Mouse (Mus musculus) monocyte, adult 5-6 weeks (primary cell): ENCODE measurements at regions not wholly inside any gene's neighbourhood (a gene's known extent, or its start where the extent isn't known, plus 50 kb on each side); places are given as distances from the start of the nearest gene placed in this dataset.

Experiments
- ATAC-seq: fragments of 153-309, 156-312 bp; replicated peaks from 2 replicates; pipeline ENCODE4 v1.8.0; 2017; ENCODE audit warnings: mild to moderate bottlenecking; ENCODE audit not compliant: low TSS enrichment, insufficient number of reproducible peaks, severe bottlenecking, poor library complexity, low FRiP score

DNA sequence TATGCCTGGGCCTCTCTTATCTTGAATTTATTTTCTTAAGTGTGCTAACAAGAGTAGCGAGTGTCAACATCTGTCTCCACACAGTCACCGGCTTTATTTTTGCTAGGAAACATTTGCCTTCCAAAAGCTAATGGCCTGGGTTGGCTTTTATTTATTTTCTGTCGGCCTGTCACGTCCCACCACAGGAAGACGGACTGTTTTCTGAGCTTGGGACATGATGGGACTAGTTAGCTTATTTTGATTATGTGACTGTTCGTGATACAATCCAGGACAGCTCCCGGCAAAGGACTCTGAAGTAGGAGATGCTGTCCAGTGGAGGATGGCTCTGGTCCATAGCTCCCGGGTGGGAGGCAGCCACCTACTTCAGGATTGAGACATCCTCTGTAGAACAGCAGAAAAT, 372.5 kb downstream of the Wdr11 start:
- no peak for ATAC-seq

DNA sequence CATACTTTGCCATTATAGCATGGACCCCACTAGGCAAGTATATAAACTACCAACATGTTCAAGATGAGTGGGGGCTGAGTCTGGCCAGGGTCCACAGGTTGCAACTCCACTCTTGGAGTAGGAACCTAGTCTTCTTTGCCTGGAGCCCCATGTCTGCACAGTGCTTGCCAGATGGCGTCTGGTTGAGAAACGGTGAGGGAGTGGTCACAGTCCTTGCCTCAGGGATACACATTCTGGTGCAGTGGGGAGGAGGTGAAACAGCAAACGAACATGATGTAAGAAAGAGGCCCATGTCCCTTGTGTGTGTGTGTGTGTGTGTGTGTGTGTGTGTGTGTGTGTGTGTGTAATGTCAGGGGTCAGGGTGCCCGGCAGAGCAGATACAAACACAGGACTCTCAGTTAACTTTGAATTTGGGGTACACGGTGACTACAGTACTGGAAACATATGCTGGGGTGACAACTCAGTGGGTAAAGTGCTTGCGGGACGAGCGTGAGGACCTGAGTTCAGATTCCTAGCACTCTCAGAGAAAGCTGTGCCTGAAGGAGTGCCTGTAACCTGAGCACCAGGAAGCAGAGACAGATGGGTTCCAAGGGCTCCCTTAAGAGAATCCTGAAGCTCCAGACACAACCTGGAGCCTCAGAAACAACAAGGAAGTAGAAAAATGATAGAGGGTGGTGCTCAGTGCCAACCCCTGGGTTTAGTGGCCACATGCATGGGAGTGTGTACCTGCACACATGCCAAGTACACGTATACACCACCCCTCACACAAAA, 373.8 kb downstream of the Wdr11 start:
- no peak for ATAC-seq

DNA sequence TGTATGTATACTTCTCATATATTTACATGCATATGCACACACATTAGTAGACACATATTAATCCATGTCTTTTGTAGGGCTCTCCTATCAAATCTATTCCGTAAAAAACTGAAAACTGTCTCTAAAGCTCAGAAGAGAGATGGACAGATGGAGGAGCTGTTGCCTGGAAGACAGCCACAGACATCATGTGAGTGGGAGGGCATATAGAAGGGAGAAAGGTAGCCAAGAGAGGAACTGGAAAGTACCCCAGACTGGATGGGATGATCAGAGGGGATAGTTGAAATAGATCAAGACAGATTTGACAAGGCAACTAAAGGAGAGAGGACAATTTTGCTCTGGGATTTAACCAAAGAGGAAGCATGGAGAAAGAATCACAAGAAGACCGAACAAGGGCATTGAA, 375.1 kb downstream of the Wdr11 start:
- ATAC-seq = no peak

GRCm38 (mm10) chr7:129970201-129970600, 378.5 kb downstream of the Wdr11 start:
- no peak for ATAC-seq

GRCm38 (mm10) chr7:129974206-129974605, 382.5 kb downstream of the Wdr11 start:
- no peak for ATAC-seq

- no peak for ATAC-seq
Measured at GRCm38 (mm10) chr7:129974837-129975236, 383.2 kb downstream of the Wdr11 start.

DNA sequence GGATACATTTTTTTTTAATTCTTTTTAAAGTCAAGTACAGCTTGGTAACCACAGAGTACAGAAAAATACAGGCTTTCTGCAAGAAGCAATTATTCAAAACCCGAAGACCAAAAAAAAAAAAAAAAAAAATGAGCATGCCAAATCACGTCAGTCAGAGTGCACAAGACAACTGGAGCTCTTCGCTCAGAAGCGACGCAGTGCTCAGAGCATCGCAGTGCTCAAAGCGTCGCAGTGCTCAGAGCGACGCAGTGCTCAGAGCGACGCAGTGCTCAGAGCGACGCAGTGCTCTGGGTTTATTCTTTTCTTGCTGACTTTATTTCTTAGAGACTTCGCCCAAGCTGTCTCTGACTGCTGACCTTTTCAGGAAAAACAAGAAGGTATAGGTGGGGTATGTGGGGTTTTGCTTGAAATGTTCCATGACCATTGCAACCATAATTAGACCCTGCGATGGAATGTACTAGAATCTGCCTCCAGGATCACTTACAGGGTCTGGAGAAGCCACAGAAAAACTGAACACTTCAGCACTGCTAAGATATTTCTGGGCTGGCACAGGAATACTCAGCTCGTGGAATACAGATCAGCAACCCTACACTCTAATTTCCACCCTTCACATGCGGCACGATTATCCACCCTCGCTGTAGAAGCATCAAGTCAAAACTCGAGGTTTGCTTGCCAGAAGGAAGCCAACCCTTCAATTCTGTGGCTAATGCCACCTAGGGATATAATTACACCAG, 384.3 kb downstream of the Wdr11 start:
- no peak for ATAC-seq

GRCm38 (mm10) chr7:129978576-129978975, 386.9 kb downstream of the Wdr11 start:
- ATAC-seq = no peak

DNA sequence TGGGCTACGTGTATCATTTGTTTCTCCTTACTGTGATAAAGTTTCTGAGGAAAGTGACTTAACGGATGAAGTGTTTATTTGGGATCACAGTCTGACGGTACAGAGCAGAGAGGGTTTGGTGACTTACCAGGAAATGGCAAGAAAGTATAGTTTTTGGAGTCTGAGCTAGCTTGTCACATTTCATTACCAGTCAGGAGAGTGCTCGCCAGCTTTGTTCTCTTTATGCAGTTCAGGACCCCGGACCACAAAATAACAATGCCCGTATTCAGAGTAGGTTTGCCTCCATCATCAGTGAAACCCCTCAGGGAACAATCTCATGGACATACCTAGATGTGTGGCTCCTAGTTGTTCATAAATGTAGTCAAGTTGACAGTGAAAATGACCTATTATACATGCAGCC, 387.7 kb downstream of the Wdr11 start:
- ATAC-seq = no peak

GRCm38 (mm10) chr7:129980501-129980900, 388.8 kb downstream of the Wdr11 start:
- ATAC-seq = no peak

DNA sequence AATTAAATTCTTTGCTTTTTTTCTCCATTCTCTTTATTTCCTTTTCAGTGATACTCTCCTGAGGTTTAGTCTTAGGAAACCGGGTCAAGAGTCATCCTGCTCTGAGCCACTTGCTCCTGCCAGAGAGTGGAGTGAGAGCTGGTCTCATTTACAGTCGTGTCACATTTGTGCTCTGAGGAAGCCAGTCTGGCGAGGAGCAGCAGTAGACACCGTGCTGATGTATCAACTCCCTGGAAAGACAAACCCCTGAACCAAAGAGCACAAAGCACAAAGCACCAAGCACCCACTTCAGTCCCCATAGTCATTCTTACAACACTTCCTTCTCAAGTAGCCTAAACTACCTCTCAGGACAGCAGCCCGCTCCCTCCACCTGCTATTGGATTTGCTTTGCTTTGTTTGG, 390.7 kb downstream of the Wdr11 start:
- ATAC-seq = no peak

DNA sequence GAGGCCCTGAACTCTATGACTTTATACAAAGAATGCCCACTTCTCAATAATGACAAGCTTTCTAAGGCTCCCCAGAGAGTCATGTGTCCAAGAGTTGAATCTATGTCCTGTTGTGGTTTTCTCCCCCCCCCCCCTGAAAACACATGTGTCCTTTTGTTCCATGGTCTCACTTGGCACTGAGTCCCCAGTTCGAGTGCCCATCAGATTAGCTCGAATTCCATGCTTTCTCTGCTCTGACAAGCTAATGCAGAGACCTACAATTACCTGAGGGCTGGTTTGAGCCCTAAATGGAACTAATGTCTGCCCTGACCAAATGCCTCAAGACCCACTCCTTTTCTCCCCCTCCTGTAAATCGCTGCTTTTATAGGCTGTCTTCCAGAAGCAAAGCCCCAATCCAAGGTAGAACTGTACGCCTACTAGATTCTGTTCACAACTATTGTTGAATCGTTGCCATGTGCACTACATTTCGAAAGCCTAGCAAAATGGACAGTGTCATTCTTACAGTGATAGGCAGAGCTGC, 392.0 kb downstream of the Wdr11 start:
- no peak for ATAC-seq

GRCm38 (mm10) chr7:129984367-129984766, 392.7 kb downstream of the Wdr11 start:
- no peak for ATAC-seq

- ATAC-seq = no peak
Measured at GRCm38 (mm10) chr7:129987119-129987665, 395.5 kb downstream of the Wdr11 start.

GRCm38 (mm10) chr7:129987713-129988112, 396.1 kb downstream of the Wdr11 start:
- no peak for ATAC-seq

- no peak for ATAC-seq
Measured at GRCm38 (mm10) chr7:129993446-129994223, 402.0 kb downstream of the Wdr11 start.

DNA sequence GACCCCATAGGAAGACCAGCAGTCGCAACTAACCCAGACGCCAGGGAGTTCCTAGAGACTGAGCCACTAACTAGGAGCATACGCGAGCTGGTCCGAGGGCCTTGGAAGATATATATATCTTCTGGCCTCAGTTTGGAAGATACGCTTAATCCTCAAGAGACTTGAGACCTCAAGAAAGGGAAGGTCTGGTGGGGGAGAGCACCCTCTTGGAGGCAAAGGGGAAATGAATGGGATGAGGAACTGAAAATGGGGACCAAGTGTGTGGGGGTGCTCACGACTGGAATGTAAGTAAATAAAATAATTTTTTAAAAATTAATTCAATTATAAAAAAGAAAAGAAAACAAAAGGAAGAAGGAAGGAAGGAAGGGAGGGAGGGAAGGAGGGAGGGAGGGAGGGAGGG, 403.9 kb downstream of the Wdr11 start:
- no peak for ATAC-seq

- ATAC-seq = no peak
Measured at GRCm38 (mm10) chr7:130001064-130001463, 409.4 kb downstream of the Wdr11 start.

DNA sequence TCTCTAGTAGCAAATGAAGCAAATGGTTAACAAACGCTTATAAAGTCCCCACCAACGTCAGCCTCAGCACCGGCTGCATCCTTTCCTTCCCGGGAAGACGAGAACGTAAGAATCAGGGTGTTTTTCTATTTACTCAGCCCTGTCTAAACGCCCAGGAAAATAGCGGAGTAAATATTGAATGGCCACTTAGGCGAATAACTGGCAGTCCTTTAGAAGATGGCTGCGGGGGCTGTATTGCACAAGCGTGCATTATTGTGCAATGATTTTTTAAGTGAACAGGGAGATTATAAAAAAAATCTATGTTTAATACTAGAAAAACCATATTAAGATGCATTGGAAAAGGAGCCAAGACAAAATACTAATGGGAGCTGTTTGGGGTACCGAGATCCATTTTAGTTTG, 410.3 kb downstream of the Wdr11 start:
- ATAC-seq = no peak
